ENCODE assay signal across 8 mouse cellular contexts in the genomic region with DNA sequence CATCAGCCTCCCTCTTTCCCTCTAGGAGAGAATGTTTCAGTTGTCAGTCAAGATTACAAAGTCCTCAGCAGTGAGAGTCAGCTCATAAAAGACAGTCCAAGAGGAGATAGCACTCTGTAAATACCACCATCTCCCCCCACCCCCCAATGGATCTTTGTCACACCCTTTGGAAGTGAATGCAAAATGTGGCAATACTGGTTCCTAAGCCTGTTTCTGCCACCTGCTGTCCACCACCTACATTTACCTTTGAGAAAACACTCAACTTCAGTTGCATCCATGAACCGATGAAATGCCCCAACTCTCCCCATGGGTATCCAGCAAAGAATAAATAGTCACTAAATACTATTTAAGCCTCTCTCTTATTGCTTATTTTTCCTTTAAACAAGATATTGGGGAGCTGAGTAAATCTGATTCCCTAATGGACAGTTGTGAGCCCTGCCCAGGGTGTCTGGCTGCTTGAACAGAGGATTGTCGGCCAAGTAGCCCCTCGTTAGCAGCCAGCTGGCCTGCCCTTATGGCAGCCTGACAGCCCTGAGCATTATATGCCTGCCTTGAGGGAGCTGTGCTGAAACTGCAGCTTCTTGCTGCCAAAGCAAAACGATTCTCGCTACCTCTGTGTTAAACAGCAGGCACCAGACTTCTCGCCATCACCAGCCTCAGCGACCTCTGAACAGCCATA.
DNase-seq lines count a peak whose midpoint lies in the region; ATAC-seq and TF ChIP-seq lines count a peak whose summit lies in the region.

No protein-coding gene starts in this region.

- H3K27ac ChIP-seq in kidney, embryonic 16.5 days (ENCODE audit: low read length), result no peak overlapping the region
- H3K27ac ChIP-seq in forebrain, postnatal 0 days (ENCODE audit: low read depth, low read length), result peak overlapping the region; percentile 52
- H3K27ac ChIP-seq in midbrain, embryonic 14.5 days (replicated peaks; ENCODE audit: low read depth, low read length), result peak overlapping the region; percentile 37; the same call in 1 of the 2 replicates

- no peaks in the 10 kb centered on the region for H3K9me3 ChIP-seq in kidney, embryonic 16.5 days (ENCODE audit: low read length)
- H3K9me3 ChIP-seq in forebrain, postnatal 0 days (ENCODE audit: low read length), result no peaks in the 10 kb centered on the region
- no peaks in the 10 kb centered on the region for H3K9me3 ChIP-seq in midbrain, embryonic 14.5 days (ENCODE audit: control insufficient read depth, low read length)

- peak; percentile 51 for ATAC-seq in kidney, embryonic 16.5 days (ENCODE audit: low FRiP score, low TSS enrichment)
- ATAC-seq in forebrain, postnatal 0 days, result peak; percentile 81
- peak; percentile 60 for ATAC-seq in midbrain, embryonic 14.5 days (ENCODE audit: low FRiP score, low TSS enrichment)

- peak; percentile 38; the same call in 1 of the 2 replicates for TF ChIP-seq CTCF in forebrain, postnatal 0 days (IDR thresholded peaks at IDR 0.05; ENCODE audit: low read depth)

- no peak overlapping the region for H3K4me3 ChIP-seq in kidney, embryonic 16.5 days (ENCODE audit: low read length)
- peak overlapping the region; percentile 30 for H3K4me3 ChIP-seq in forebrain, postnatal 0 days (ENCODE audit: low read depth, low read length)
- H3K4me3 ChIP-seq in midbrain, embryonic 14.5 days (replicated peaks; ENCODE audit: low read depth, low read length), result peak overlapping the region; percentile 19

- H3K36me3 ChIP-seq in kidney, embryonic 16.5 days (ENCODE audit: insufficient read depth, low read length), result no peaks in the 10 kb centered on the region
- no peaks in the 10 kb centered on the region for H3K36me3 ChIP-seq in forebrain, postnatal 0 days (ENCODE audit: insufficient read depth)
- H3K36me3 ChIP-seq in midbrain, embryonic 14.5 days (ENCODE audit: control insufficient read depth, insufficient read depth, low read length), result no peaks in the 10 kb centered on the region

- WGBS in kidney, embryonic 16.5 days, result 74% methylated on average over 7 of the region's 7 CpGs
- 28% methylated on average over 7 of the region's 7 CpGs for WGBS in forebrain, postnatal 0 days
- 61% methylated on average over 7 of the region's 7 CpGs for WGBS in midbrain, embryonic 14.5 days

- H3K4me2 ChIP-seq in kidney, embryonic 16.5 days (replicated peaks; ENCODE audit: low read depth, low read length), result peak overlapping the region; percentile 30; the same call in 1 of the 2 replicates
- H3K4me2 ChIP-seq in forebrain, postnatal 0 days (ENCODE audit: low read depth), result peak overlapping the region; percentile 50
- peak overlapping the region; percentile 48 for H3K4me2 ChIP-seq in midbrain, embryonic 14.5 days (ENCODE audit: low read length)

- no peaks in the 10 kb centered on the region for H3K4me1 ChIP-seq in kidney, embryonic 16.5 days (ENCODE audit: insufficient read depth, low read length)
- no peaks in the 10 kb centered on the region for H3K4me1 ChIP-seq in forebrain, postnatal 0 days (ENCODE audit: insufficient read depth)
- 0 out of 2 replicates have a peak, but pooled peaks cover 2% of the 10 kb centered on the region for H3K4me1 ChIP-seq in midbrain, embryonic 14.5 days (ENCODE audit: control insufficient read depth, insufficient read depth, low read length)

- no peaks in the 10 kb centered on the region for H3K27me3 ChIP-seq in kidney, embryonic 16.5 days (ENCODE audit: insufficient read depth, low read length)
- no peaks in the 10 kb centered on the region for H3K27me3 ChIP-seq in forebrain, postnatal 0 days (ENCODE audit: insufficient read depth, low read length)
- H3K27me3 ChIP-seq in midbrain, embryonic 14.5 days (ENCODE audit: control insufficient read depth, insufficient read depth, low read length), result no peaks in the 10 kb centered on the region

- no peak overlapping the region for H3K9ac ChIP-seq in kidney, embryonic 16.5 days (replicated peaks; ENCODE audit: low read length)
- H3K9ac ChIP-seq in forebrain, postnatal 0 days, result peak overlapping the region; percentile 22; the same call in 1 of the 2 replicates
- H3K9ac ChIP-seq in midbrain, embryonic 14.5 days (replicated peaks; ENCODE audit: low read length), result 0 out of 2 replicates have a peak overlapping the region, but pooled peaks have one; percentile 12

- peak; percentile 24 for DNase-seq in adrenal gland, adult 2 months
- no peak for DNase-seq in adrenal gland, adult 18-20 months (ENCODE audit: low spot score in 2 of 2)
- DNase-seq in kidney, postnatal 10 days, result no peak
- no peak for DNase-seq in forebrain, postnatal 0 days
- DNase-seq in midbrain, embryonic 14.5 days, result peak; percentile 30
- no peak for DNase-seq in right cerebral cortex, adult 18-20 months
- no peak for DNase-seq in ovary, postnatal 14 days (ENCODE audit: low spot score)

Comparison
In these comparisons a context has a peak if more than half of its experiments do, and no peak if none do; other contexts are left out.
1. DNase-seq: peak in adrenal gland, adult 2 months (single experiment) and midbrain, embryonic 14.5 days (single experiment); none in adrenal gland, adult 18-20 months (0 of 2), kidney, postnatal 10 days (single experiment), forebrain, postnatal 0 days (single experiment), right cerebral cortex, adult 18-20 months (single experiment) and ovary, postnatal 14 days (single experiment).
2. Peak in every context shown above with its lines, with median percentiles within 50 percentile points of each other: ATAC-seq and H3K4me2 ChIP-seq.